Mouse (Mus musculus) left cerebral cortex, adult 18-20 months (tissue): Measurements from ENCODE around the gene Ankrd45. TPM values are rescaled to one million over a fixed set of nuclear protein-coding genes. Genes with fewer than 3 reads are reported as not detected.
"Not testable (repeated sequence)": the region's sequence is repeated elsewhere in the genome, so short reads cannot be mapped to it uniquely, and the experiment has no call there.

Experiments used
- DNase-seq, 2 experiments: peaks; one replicate each; pipeline ENCODE4 v3.0.0; 2021 to 2022; ENCODE audit warnings: low spot score in 2 of 2, mixed read lengths in 1 of 2
- total RNA-seq, 2 experiments: library from RNA; stranded (reverse); gene quantifications; 2 replicates each; pipeline ENCODE4 v1.2.3; 2021

Gene Ankrd45
- total RNA-seq, 2 experiments from 2014 or later: 85.6 to 89.2 TPM

- no peak for DNase-seq
Measured at GRCm38 (mm10) chr1:161182386-161182785, 39.9 kb downstream of the Ankrd45 start.

- no peak for DNase-seq
Measured at GRCm38 (mm10) chr1:161183677-161184076, 41.2 kb downstream of the Ankrd45 start.

GRCm38 (mm10) chr1:161185431-161185830 is 42.9 kb downstream of the Ankrd45 start:
- DNase-seq: no peak

GRCm38 (mm10) chr1:161190253-161190910 is 47.9 kb downstream of the Ankrd45 start:
- no peak for DNase-seq

GRCm38 (mm10) chr1:161195541-161196351 is 53.3 kb downstream of the Ankrd45 start:
- DNase-seq: peak; percentile 60 to 62

- not testable (repeated sequence) for DNase-seq
Measured at GRCm38 (mm10) chr1:161196364-161196763, 53.9 kb downstream of the Ankrd45 start.

GRCm38 (mm10) chr1:161199856-161200255 is 57.4 kb downstream of the Ankrd45 start:
- no peak for DNase-seq

- DNase-seq: no peak
Measured at GRCm38 (mm10) chr1:161214465-161214864, 72.0 kb downstream of the Ankrd45 start.

- no peak for DNase-seq
Measured at GRCm38 (mm10) chr1:161219816-161220215, 77.3 kb downstream of the Ankrd45 start.

Other genes with a start within 250 kb of the Ankrd45 start
- gene Rc3h1, start 236.3 kb upstream of the Ankrd45 start, total RNA-seq: 10 to 100 TPM; 37.6 to 41.5 TPM
- under 1 TPM; 0.19 to 0.21 TPM for gene Serpinc1, start 164.1 kb upstream of the Ankrd45 start, total RNA-seq
- 10 to 100 TPM; 15.0 to 21.3 TPM for gene Zbtb37, start 107.8 kb upstream of the Ankrd45 start, total RNA-seq
- 10 to 100 TPM; 20.0 to 20.4 TPM for gene Dars2, start 72.0 kb upstream of the Ankrd45 start, total RNA-seq
- 1 to 10 TPM; 1.6 to 2.1 TPM for gene Cenpl, start 72.0 kb upstream of the Ankrd45 start, total RNA-seq
- gene Klhl20, start 11.2 kb upstream of the Ankrd45 start, total RNA-seq: 10 to 100 TPM; 15.2 to 16.9 TPM
- gene Tex50, start 16.6 kb downstream of the Ankrd45 start, total RNA-seq: not detected
- 100 to 1,000 TPM; 311 to 324 TPM for gene Prdx6, start 108.5 kb downstream of the Ankrd45 start, total RNA-seq